Mouse (Mus musculus) stomach, embryonic 15.5 days (tissue): ENCODE data around the gene Gm16181. TPM values are rescaled to one million over a fixed set of nuclear protein-coding genes. Genes with fewer than 3 reads are reported as not detected.

ENCODE experiments used
- ATAC-seq: fragments of 200-750 bp; cut with Nextera tagmentation; 2 replicates; pipeline ENCODE4 v1.8.0; 2017; ENCODE audit warnings: low read depth, moderate number of reproducible peaks, moderate TSS enrichment; ENCODE audit not compliant: insufficient read depth, low FRiP score
- H3K27ac ChIP-seq: fragments of 300-500 bp; sonication (generic); 2 replicates; pipeline ENCODE4 v1.5.1; 2015; ENCODE audit warnings: mild to moderate bottlenecking, inconsistent platforms
- H3K27me3 ChIP-seq: fragments of 300-500 bp; sonication (generic); replicated peaks from 2 replicates; pipeline ENCODE4 v1.6.1; 2015; ENCODE audit warnings: inconsistent platforms
- H3K36me3 ChIP-seq: fragments of 300-500 bp; sonication (generic); 2 replicates; pipeline ENCODE4 v1.6.1; 2015; ENCODE audit warnings: inconsistent platforms
- H3K4me1 ChIP-seq: fragments of 300-500 bp; sonication (generic); 2 replicates; pipeline ENCODE4 v1.6.1; 2015; ENCODE audit warnings: inconsistent platforms
- H3K4me2 ChIP-seq: fragments of 300-500 bp; sonication (generic); 2 replicates; pipeline ENCODE4 v1.6.1; 2015; ENCODE audit warnings: mild to moderate bottlenecking, inconsistent platforms
- H3K4me3 ChIP-seq: fragments of 300-500 bp; sonication (generic); replicated peaks from 2 replicates; pipeline ENCODE4 v1.5.1; 2015; ENCODE audit warnings: inconsistent platforms
- H3K9ac ChIP-seq: fragments of 300-500 bp; sonication (generic); 2 replicates; pipeline ENCODE4 v1.6.1; 2015; ENCODE audit warnings: inconsistent platforms
- H3K9me3 ChIP-seq: fragments of 300-500 bp; sonication (generic); 2 replicates; pipeline ENCODE4 v1.6.1; 2016; ENCODE audit warnings: inconsistent platforms
- WGBS: fragments of 180-500 bp; shearing (Covaris S2); methylation state at CpG from one replicate; pipeline ENCODE4 v1.1.7; 2015; 5-methylcytosine and 5-hydroxymethylcytosine counted together
- polyA plus RNA-seq: library from polyadenylated mRNA; unstranded; fragments of >200 nt; fragmentation: Nextera tagmentation; extraction: Ambion mirVana; gene quantifications from 2 replicates; pipeline ENCODE4 v1.2.1, GENCODE M21; 2015

Gene Gm16181
- polyA plus RNA-seq, 1 experiment from 2014 or later = 0.86 TPM

DNA sequence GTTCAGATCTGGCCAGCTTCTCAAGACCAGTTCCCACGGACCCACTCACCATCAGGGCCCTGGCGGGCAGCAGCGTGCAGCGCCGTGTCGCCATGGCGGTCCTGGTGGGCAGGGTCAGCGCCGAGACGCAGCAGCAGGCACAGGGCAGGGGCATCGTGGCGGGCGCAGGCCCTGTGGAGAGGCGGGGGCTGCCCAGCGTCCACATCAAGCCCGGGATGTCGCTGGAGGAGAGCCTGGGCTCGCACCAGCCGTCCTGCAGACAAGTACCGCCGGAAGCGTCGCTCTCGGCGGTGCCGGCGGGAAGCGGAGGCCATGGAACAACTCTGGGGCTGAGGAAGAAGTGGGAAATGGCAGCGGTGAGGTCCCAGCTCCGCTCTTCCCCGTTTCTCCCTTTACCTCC, 14.3 kb downstream of the Gm16181 start:
- H3K27ac ChIP-seq = peak overlapping the region; percentile 95
- no peaks in the 10 kb centered on the region for H3K9me3 ChIP-seq
- peaks cover 5% of the 10 kb centered on the region; the same call in 1 of the 2 replicates for H3K36me3 ChIP-seq
- ATAC-seq = no peak
- H3K4me2 ChIP-seq = peak overlapping the region; percentile 79
- peaks cover 34% of the 10 kb centered on the region for H3K4me1 ChIP-seq
- H3K4me3 ChIP-seq = peak overlapping the region; percentile 58
- 2% methylated on average over 31 of the region's 31 CpGs for WGBS
- H3K9ac ChIP-seq = peak overlapping the region; percentile 70
- no peaks in the 10 kb centered on the region for H3K27me3 ChIP-seq

- peak within 1 kb of the TSS; percentile 70 for H3K9ac ChIP-seq
- no peaks in the 10 kb centered on the region for H3K9me3 ChIP-seq
- H3K4me1 ChIP-seq = peaks cover 41% of the 10 kb centered on the region
- WGBS = under 1% methylated on average over 35 of the region's 35 CpGs
- H3K36me3 ChIP-seq = peaks cover 5% of the 10 kb centered on the region; the same call in 1 of the 2 replicates
- ATAC-seq = peak; percentile 80
- peak within 1 kb of the TSS; percentile 58 for H3K4me3 ChIP-seq
- no peaks in the 10 kb centered on the region for H3K27me3 ChIP-seq
- peak within 1 kb of the TSS; percentile 79 for H3K4me2 ChIP-seq
- H3K27ac ChIP-seq = peak within 1 kb of the TSS; percentile 95
Observed at GRCm38 (mm10) chr17:35235614-35236389, 15.2 kb downstream of the Gm16181 start, which contains the start of gene Nfkbil1. TSS of gene Nfkbil1 (minus strand) at chr17:35235792.

DNA sequence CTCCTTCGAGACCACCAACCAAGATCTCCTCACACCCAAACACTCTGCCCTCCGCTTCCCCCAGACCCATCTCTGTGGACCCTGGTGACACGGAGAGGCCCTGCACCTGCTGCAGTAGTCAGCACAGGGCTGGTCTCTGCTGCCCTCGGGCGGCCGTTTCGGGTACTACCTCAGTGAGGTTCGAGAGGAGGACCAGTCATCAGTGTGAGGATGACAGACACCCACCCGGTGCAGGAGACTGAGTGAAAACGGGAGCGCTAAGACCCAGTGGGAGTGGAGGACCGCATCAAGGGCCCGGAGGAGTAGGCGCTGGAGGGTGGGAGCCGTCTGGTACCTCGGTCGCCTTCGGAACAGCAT, 15.7 kb downstream of the Gm16181 start:
- no peaks in the 10 kb centered on the region for H3K27me3 ChIP-seq
- H3K27ac ChIP-seq = peak overlapping the region; percentile 95
- peaks cover under 1% of the 10 kb centered on the region; the same call in 1 of the 2 replicates for H3K36me3 ChIP-seq
- peaks cover 43% of the 10 kb centered on the region for H3K4me1 ChIP-seq
- ATAC-seq = peak; percentile 57
- H3K4me2 ChIP-seq = peak overlapping the region; percentile 79
- peak overlapping the region; percentile 17; the same call in 1 of the 2 replicates for H3K9ac ChIP-seq
- WGBS = under 1% methylated on average over 18 of the region's 18 CpGs
- H3K4me3 ChIP-seq = peak overlapping the region; percentile 58
- H3K9me3 ChIP-seq = no peaks in the 10 kb centered on the region

GRCm38 (mm10) chr17:35236996-35237395, 16.4 kb downstream of the Gm16181 start:
- ATAC-seq = no peak
- Histone ChIP-seq H3K9ac (no peak overlapping the region), H3K9me3 (no peaks in the 10 kb centered on the region), H3K4me3 (no peak overlapping the region), H3K4me2 (no peak overlapping the region), H3K27me3 (no peaks in the 10 kb centered on the region), H3K4me1 (peaks cover 39% of the 10 kb centered on the region), H3K36me3 (no peaks in the 10 kb centered on the region), H3K27ac (no peak overlapping the region)
- WGBS = 80% methylated on average over 9 of the region's 9 CpGs

DNA sequence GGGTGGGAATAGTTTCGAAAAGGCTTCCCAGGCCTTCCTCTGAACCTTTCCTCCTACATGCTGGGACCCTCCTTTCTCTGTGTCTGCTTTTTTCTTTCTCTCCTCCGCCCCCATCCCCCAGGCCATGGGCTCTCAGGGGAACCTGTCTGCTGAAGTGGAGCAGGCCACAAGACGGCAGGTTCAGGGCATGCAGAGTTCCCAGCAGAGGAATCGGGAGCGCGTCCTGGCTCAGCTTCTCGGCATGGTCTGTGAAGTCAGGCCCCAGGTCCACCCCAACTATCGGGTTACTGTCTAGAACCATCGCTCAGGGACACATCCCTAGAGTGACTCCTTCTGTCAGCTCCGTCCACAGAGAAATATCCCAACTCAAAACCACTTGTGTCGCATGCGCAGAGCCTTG, 16.9 kb downstream of the Gm16181 start:
- Histone ChIP-seq H3K4me3 (no peak overlapping the region), H3K27ac (no peak overlapping the region), H3K9ac (no peak overlapping the region), H3K9me3 (no peaks in the 10 kb centered on the region), H3K4me2 (no peak overlapping the region), H3K4me1 (peaks cover 34% of the 10 kb centered on the region), H3K27me3 (no peaks in the 10 kb centered on the region), H3K36me3 (no peaks in the 10 kb centered on the region)
- ATAC-seq = no peak
- WGBS = 90% methylated on average over 12 of the region's 12 CpGs

DNA sequence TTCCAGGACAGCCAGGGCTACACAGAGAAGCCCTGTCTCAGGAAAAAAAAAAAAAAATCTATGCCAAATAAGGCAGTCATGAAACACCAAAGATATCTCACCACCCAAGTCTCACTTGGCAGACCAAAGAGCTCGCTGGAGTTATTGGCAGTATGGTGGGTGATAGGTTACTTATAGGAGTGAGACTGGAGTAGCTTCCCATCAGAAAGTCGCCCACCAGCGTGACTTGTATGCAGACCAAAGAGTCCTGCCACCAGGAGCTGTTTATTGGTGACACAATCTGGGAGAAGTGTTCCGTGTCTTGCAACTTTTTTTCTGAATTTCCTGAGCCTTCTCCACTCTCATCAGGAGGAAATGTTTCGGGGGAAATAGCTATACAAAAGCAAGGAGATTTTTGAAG, 19.1 kb downstream of the Gm16181 start:
- no peak overlapping the region for H3K4me3 ChIP-seq
- no peaks in the 10 kb centered on the region for H3K9me3 ChIP-seq
- H3K27me3 ChIP-seq = no peaks in the 10 kb centered on the region
- peak overlapping the region; percentile 99; the same call in 1 of the 2 replicates for H3K27ac ChIP-seq
- H3K36me3 ChIP-seq = peaks cover 7% of the 10 kb centered on the region; the same call in 1 of the 2 replicates
- no peak overlapping the region for H3K4me2 ChIP-seq
- peaks cover 32% of the 10 kb centered on the region for H3K4me1 ChIP-seq
- no peak for ATAC-seq
- WGBS = 75% methylated on average over 5 of the region's 5 CpGs
- no peak overlapping the region for H3K9ac ChIP-seq

DNA sequence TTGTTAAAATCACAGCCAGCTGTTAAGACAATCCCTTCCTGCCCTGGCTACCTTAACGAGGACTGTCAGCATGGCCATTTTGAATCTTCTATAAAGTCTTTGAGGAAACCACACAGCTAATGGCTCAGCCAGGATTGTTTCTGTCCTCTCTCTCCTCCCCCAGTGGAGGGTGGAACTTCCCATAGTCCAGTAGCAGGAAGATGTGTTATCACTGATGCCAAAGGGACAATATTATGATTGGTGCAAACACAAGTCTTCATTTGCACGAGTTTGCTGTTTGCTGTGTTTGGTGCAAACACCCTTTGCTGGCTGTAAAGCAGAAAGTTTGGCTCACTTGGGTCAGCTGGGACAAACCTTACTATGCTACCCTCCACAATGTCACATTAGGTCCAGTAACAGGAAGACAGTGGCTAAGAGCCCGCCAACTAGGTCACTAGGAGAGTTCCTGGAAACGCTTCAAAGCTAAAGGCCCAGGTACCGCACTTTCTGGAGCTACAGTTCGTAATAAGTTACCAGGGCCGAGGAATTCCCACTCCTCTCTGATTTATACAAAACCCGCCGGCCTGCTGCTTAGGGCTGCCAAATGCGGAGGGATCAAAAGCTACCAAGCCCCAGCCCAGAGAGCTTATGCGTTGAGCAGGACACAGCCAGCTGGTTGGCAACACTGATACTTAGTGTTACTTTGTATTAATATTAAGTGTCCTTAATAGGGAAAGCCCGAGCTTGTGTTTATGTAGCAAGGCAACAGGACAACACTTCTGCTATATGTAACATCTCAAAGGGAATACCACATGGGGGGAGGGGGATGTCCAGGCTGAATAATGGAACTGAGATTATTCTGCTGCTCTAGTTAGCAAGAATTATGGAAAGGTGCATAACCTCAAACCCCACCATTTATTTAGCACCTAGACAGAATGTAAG, 20.0 kb downstream of the Gm16181 start:
- H3K27ac ChIP-seq = peak overlapping the region; percentile 99
- H3K9ac ChIP-seq = peak overlapping the region; percentile 10; the same call in 1 of the 2 replicates
- peak overlapping the region; percentile 70 for H3K4me3 ChIP-seq
- H3K36me3 ChIP-seq = peaks cover 16% of the 10 kb centered on the region
- no peaks in the 10 kb centered on the region for H3K9me3 ChIP-seq
- no peaks in the 10 kb centered on the region for H3K27me3 ChIP-seq
- peaks cover 41% of the 10 kb centered on the region for H3K4me1 ChIP-seq
- peak overlapping the region; percentile 81 for H3K4me2 ChIP-seq
- ATAC-seq = peak; percentile 6; the same call in 1 of the 2 replicates
- WGBS = 22% methylated on average over 12 of the region's 12 CpGs

- Histone ChIP-seq H3K27ac (peak within 1 kb of the TSS; percentile 99), H3K9me3 (no peaks in the 10 kb centered on the region), H3K4me1 (peaks cover 38% of the 10 kb centered on the region), H3K27me3 (no peaks in the 10 kb centered on the region), H3K4me2 (peak within 1 kb of the TSS; percentile 81), H3K9ac (peak within 1 kb of the TSS; percentile 93), H3K36me3 (peaks cover 24% of the 10 kb centered on the region), H3K4me3 (peak within 1 kb of the TSS; percentile 70)
- ATAC-seq = peak; percentile 87
- WGBS = under 1% methylated on average over 69 of the region's 69 CpGs
Observed at GRCm38 (mm10) chr17:35241305-35242014, 20.8 kb downstream of the Gm16181 start, which contains the start of gene Ddx39b. TSS of gene Ddx39b (plus strand) at chr17:35241746.

- H3K27me3 ChIP-seq = no peaks in the 10 kb centered on the region
- no peaks in the 10 kb centered on the region for H3K9me3 ChIP-seq
- H3K27ac ChIP-seq = peak overlapping the region; percentile 99
- peak; percentile 27 for ATAC-seq
- H3K4me2 ChIP-seq = peak overlapping the region; percentile 81
- WGBS = under 1% methylated on average over 55 of the region's 55 CpGs
- H3K4me1 ChIP-seq = peaks cover 35% of the 10 kb centered on the region
- peak overlapping the region; percentile 93 for H3K9ac ChIP-seq
- H3K4me3 ChIP-seq = peak overlapping the region; percentile 70
- peaks cover 32% of the 10 kb centered on the region for H3K36me3 ChIP-seq
Observed at GRCm38 (mm10) chr17:35242015-35242941, 21.6 kb downstream of the Gm16181 start.

DNA sequence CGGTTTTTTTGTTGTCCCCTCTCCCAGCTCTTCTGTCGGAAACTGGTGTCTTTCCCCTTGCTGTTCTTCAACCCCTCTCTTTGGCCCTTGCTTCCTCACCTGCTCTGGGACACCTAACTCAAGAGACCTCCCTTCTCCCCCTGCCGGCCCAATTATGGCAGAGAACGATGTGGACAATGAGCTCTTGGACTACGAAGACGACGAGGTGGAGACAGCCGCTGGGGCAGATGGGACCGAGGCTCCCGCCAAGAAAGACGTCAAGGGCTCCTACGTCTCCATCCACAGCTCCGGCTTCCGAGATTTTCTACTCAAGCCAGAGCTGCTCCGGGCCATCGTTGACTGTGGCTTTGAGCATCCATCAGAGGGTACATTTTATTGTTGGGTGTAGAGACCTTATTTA, 22.5 kb downstream of the Gm16181 start:
- Histone ChIP-seq H3K27ac (peak overlapping the region; percentile 99; the same call in 1 of the 2 replicates), H3K36me3 (peaks cover 40% of the 10 kb centered on the region)
- 2% methylated on average over 16 of the region's 16 CpGs for WGBS

More for the DNA sequence above, 22.5 kb downstream of the Gm16181 start:
- H3K4me3 ChIP-seq = peak overlapping the region; percentile 70
- H3K9ac ChIP-seq = peak overlapping the region; percentile 93
- H3K27me3 ChIP-seq = no peaks in the 10 kb centered on the region
- H3K4me1 ChIP-seq = peaks cover 38% of the 10 kb centered on the region
- peak overlapping the region; percentile 81 for H3K4me2 ChIP-seq
- H3K9me3 ChIP-seq = no peaks in the 10 kb centered on the region
- 0 out of 2 replicates have a peak, but pooled peaks have one; percentile 2 for ATAC-seq
